Mouse (Mus musculus): ENCODE measurements around the gene Erc1.
A peak's percentile ranks its signal among the peaks of the same experiment; 100 is the strongest.

Gene Erc1

DNA sequence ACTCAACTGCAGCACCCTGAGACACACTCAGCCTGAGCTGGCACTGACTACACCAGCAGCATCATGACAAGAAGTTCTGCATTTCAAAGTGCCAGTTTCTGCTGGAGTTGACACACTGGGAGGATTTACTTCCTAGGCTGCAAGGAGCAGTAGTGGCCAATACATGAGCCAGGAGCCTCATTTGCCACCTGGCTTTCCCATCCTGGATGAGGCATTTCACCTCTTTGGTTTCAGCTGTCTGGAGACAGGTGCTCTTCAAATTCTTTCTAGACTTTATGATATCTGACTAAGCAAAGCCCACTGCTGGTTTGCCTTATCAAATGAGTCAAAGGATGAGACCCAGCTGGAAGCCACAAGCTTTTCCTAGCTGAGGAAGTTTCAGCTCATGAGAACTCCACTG, 260.5 kb downstream of the Erc1 start:
- DNase-seq (ENCODE audit: low spot score in 2 of 2), result no peak

DNA sequence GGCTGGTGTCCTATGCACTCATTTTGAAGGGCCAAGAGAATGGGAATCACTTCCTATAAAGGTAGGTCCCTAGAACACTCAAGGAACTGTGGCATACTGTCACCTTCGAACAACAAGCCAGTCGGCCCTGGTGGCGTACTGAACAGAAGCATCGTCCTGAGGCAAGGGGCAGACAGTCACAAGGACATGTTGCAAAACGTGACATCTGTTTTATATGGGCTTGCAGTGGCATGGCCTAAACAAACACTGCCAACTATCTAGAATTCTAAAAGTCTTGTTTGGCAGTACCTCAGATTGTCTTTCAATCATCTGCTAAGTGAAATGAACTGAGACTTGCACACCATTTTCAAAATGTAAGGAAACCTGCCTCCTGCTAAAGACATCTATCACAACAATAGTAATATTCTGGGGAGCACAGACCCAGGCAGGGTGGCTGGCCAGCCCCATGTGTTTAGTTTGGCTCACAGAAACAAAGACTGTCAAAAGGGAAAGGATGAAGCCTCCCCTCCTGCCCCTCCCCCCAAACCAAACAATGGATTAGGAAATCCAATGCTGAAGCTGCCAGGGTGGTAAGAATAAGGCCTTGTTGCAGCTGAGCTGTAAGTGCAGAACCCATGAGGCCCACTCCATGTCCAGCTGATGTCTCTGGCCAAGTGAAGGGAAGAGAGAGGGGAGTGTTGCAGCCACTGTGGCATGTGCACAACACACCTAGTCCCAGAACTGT, 262.2 kb downstream of the Erc1 start:
- DNase-seq (ENCODE audit: low spot score in 2 of 2), result no peak

DNA sequence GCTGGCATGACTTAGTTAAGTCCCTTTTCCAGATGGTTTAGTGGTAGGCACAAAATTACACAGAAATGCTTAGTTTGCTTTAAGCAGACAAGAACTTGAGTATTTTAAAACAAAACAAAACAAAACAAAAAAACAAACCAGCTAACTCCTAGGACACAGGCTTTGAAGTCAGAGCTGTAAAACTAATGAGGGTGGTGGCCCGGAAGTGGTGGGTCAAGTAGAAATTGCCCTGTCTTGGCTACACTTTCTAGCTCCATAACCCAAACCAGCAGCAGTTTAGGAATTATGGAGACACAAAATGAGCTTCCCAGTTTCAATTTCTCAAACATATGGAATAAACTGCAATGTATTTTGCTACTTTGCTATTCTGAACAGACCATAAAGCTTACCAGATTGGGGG, 263.9 kb downstream of the Erc1 start:
- DNase-seq (ENCODE audit: low spot score in 2 of 2), result no peak

DNA sequence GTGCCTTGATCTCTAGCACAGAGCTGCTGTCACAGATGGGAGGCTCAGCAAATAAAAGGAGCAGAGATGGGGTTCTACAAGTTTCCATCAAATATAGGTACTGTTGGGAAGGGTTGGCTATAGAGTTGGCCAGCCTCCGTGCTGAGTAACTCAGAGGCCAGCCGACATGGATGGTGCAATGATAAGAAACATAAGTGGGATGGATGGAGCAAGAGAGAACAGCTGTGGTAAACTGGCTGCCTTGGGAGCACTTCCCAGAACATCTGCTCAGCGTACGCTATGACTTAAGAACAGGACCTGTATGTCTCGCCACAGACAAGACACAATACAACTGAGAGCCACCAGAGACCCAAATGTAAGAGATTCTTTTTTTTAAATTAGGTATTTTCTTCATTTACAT, 264.8 kb downstream of the Erc1 start:
- no peak for DNase-seq (ENCODE audit: low spot score in 2 of 2)

DNA sequence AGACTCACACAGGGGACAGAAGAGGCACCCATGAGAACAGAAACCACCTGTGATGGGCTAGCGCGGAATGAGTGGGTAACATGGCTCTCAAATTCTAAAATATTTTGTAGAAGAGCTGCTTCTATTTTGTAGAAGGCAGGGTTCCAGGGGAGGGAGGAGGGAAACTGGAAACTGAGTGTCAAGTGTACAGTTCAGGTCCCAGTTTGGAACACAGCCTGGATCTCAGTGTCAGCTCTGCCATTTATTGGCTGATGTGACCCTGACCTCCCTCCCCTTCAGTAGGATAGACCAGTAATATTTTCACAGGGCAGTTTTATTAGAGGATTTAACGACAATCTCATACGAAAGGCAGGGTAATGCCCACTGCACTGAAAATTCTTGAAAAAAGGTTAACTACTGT, 271.3 kb downstream of the Erc1 start:
- no peak for DNase-seq (ENCODE audit: low spot score in 2 of 2)

DNA sequence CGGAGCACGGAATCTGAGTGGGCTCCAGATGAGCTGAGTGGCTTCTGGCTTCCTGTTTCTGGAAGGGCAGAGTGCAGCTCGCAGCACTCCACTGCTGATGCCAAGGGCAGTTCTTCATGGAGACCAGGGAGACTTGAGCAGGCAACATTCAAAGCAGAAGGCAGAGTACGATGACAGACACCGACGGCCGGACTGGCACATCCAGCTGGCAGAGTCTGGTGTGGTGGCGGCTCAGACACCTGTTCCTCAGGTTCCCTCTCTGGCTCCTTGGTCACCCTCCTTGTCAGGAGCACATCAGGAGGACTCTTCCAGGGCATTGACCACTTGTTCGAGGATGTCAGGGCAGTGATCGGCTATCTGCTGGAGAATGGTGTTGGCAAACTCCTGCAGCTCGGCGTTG, 272.6 kb downstream of the Erc1 start:
- DNase-seq (ENCODE audit: low spot score in 2 of 2), result no peak

DNA sequence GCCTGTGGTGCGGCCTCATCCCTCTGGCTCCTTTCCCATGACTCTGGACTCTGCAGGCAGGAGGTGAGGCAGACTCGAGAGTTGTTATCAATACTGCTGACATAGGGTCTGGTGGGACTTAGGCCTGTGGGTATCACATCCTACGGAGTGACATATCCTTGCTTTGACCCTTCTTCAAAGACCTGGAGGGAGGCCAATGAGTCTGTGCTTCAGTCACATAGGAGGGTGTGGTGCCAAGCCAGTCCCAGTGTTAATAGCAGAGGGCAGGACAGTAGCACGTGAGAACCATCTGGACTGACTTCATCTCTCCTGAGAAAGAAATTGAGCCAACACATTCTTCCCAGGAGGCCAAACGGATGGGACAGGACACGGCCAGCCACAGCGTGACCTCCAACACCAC, 275.7 kb downstream of the Erc1 start:
- no peak for DNase-seq (ENCODE audit: low spot score in 2 of 2)

DNA sequence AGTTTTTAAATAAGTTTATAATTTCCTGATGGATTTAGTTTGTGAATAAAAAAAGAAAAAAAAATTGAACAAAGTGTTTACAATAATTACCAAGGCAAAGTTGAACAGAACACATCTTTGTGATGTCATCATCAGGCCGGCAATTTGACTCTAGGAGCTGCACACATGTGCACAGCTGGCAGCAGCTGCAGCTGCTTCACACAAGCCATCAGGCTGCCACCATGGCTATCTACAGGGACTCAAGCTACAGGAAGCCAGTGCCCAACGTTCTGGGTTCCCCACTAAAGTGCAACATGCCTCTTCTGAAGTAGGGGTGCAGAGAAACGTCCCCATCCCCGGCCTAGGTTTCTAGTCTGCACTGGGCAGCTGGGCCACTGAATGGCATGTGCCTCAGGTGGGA, 277.2 kb downstream of the Erc1 start:
- no peak for DNase-seq (ENCODE audit: low spot score in 2 of 2)

DNA sequence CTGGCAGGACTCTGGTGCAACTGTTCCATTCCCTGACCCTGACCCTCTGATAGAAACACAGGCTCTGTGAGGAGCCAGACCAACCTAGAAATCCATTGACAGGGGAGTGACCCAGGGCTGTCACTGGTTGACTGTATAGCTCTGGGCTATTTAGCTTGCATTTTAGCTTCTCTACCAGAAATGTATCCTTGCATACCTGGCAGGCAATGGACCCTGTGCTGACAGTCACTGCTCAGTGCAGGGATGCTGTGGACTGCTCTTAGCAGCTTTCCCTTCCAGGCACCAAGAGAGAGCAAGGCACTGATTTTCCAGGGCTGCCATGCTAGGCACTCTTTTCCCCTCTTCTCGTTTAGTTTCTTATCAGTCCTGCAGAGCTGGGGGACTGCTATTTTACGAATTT, 279.6 kb downstream of the Erc1 start:
- DNase-seq (ENCODE audit: low spot score in 2 of 2), result no peak

DNA sequence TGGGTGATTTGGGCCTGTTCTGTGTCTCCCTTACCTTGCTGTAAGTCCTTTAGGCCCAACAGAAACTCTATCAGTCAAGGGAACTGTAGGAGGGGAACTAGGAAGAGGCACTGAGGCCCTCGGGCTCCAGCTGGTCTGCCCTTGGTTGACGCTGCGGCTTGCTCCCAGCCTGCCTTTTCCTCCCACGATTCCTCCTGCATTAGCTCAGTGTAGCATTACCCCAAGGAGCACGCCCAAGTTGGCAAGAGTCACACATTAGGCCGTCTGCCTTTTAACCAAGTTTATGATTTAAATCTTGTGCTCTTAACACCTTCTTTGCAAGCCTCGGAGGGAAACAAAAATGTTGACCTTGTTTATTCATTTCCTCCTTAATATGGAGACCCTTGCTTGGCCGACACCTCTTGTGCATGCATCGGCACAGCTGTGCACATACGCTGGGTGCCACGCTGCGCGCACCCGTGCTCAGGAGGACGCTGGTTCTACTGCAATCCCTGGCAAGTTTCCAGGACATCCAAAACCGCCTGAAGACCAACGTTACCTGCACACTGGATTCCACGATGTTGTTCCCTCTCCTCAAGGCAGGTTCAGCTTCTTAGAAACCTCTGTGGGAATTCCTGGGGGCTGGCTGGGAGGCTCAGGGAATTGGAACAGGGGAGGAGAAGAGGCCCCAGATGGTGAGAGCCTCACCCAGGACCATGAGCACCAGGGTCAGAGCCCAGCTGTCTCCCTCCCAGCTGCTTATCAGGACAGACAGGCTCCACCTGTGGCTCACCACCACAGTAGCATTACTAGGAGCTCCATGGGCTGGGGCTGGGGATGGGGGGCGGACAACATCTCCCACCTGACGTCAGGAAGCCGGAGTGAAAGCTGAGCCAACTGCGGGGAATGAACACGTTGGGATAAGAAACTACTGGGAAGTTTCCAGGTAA, 282.3 kb downstream of the Erc1 start:
- DNase-seq (ENCODE audit: low spot score in 2 of 2), result no peak

DNA sequence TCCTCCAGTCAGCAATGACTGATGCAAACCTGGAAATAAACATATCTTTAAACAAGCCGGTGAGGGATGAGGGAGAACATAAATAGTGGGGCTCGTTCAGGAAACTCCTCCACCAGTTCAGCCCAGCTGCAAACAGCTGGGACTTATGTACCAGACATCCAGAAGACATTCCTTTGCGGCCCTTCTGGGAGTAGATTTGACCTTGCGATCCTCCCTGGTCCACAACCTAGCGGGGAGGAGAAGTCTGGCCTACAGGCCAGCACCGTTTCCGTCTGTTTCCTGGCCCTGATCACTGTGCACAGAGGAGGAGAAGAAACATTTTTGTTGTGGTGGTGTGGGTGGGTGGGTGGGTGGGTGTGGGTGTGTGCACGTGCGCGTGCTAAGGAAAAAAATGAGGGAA, 285.4 kb downstream of the Erc1 start:
- DNase-seq (ENCODE audit: low spot score in 2 of 2), result no peak

DNA sequence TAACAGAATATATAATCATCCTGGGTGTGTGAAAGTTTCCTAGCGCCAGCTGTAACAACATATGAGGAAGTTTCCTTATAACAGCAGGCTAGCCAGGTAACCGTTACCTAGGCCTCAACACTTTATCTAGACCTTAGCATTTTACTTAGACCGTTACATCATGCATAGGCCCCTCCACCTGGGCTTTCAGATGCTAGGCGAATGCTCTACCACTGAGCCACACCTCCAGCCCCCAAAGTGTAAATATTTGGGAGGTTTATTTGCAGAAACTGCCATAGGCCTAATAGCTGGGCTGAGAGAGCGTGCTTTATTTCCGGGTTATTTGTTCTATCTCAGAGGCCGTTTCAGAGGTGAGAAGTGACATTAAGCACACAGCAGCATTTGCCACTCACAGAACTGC, 289.1 kb downstream of the Erc1 start:
- DNase-seq (ENCODE audit: low spot score in 2 of 2), result no peak

DNA sequence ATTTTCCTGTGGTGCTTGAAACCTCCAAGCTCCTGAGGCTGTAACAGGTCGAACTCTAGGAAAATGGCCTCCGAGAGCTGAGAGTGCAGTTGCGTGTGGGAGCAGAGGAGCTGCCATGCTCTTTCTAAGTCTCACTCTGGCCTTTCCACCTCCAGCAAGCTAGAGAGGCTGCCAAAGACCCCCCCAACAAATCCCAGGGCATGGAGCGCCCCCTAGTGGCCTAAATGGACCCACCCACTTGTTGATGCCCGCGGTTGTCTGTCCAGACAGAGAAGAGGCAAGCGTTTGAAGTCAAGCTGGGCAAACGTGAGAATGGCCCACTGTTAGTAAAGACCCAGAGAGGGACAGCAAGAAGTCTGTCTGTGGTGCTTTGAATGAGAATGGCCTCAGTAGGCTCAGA, 293.5 kb downstream of the Erc1 start:
- DNase-seq (ENCODE audit: low spot score in 2 of 2), result no peak

DNA sequence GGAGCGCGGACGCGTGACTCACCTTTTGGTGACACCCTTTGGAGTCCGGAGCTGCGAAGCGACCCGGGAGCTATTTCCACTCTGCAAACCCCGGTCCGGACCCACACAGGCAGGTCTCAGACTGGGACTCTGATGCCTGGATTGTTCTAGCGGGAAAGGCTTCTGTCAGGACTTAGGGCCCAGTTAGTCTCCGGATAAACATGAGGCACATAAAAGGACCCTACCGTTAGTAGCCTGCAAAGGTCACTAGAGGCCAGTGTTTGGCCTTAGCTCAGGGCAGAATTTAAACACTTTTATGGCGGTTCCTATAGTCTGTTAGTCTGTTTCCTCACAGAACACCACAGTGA, 303.5 kb downstream of the Erc1 start:
- DNase-seq (ENCODE audit: low spot score in 2 of 2), result no peak

DNA sequence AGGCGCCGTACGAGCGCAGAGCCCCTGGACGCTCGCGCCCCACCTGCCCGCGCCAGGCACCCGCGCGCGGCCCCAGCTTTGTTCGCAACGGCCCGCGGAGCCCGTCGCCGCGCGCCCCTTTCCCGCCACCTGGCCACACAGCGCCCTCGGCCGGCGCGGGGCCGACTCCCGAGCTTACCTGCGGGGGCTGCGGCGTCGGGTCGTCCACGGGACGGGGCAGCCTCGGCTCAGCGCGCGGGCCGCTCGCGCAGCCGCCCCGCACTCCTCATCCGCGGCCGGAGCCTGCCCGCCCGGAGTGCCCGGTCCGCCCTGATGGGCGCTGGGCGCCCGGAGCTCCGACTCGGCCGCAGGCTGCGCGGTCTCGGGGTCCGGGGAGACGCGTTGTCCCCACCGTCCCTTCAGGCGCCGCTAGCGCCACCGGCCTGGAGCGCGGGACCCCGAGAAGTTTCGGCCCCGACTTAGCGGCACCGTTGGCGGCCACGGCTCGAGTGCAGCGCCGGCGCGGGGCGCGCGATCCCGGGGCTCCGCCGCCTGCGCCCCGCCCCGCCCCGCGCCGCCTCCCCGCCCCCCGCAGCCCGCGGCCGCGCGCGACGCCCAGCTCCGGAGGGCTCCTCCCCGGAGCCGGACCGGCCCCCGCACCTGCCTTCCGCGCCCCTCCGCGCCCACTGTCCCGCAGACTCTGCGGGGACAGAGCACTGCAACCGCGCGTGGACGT, 304.0 kb downstream of the Erc1 start, which contains the start of gene Wnt5b:
Wnt5b (minus strand) TSS at position 545 of the 715 bp plus-strand sequence.
- no peak for DNase-seq (ENCODE audit: low spot score in 2 of 2)

DNA sequence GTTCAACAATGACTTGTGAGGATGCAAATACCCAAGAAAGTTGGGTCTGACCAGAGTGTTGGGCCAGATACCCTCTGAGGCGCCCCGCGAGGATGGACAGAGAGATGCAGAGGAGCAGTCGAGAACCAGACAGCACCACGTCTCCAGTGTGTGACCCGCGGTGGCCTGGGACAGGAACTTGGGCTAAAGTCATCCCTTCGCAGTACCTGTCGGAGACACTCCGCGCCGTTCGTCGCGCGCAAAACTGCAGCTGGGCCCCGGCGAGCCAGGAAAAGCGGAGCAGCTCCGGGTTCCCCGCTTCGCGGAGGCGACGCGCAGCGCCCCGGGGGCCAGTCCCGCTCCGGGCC, 304.5 kb downstream of the Erc1 start:
- DNase-seq (ENCODE audit: low spot score in 2 of 2), result no peak

DNA sequence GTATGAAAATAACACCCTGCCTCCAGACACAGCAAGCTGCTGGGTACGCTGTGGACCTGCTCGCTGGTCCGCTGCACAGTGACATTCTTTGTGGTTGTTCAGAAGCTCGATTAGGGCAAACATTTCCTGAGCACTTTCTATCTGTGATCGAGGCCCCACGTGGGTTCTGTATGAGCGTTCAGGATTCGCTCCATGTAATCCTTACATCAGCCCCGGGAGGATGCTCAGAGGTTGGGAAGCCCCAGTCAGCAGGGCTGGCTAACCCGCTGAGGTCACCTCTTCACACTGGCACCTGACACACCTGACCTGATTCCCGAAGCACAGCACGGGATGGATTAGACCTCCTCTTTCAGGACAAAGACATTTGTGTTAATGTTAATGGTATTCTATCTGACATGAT, 312.1 kb downstream of the Erc1 start:
- DNase-seq (ENCODE audit: low spot score in 2 of 2), result no peak

DNA sequence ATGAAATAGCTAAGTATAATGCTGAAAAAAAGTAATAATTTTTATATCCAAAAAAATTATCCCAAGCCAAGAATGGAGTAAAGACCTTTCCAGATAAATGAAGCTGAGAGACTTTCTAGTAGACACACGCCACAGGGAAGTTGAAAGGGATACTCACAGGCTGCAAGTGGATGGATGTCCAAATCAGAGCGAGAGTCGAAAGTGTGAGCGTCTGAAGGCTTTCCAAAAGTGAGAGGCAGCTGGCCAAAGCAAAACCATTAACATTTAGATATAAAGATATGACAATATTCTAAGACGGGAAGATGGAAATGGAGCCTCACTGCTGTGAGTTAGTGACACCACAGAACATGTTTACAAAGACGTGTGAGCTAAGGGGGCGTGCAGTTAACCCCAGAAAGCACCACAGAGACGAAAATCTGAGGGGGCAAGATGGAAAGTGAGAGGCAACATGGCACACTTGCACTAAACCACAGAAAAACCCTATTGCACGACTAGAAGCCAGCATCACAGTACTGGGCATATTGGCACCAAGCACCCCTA, 314.7 kb downstream of the Erc1 start:
- DNase-seq (ENCODE audit: low spot score in 2 of 2), result no peak

DNA sequence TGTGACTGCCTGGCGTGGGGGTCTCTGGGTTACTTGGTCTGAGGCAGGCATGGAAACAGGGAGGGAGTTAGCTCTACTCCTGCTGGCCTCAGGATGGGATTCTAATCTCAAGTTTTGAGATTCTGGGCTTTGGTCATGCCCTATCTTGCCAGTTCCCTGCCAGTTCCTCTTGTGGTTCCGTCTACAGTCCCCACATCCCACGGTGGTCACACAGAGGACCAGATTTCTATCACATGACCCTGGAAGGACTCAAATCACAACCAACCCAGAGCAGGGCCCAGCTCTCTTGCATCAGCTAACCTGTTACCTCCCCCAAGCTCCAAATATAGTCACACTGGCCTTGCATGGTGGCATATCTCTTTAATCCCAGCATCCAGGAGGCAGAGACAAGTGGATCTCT, 318.3 kb downstream of the Erc1 start:
- no peak for DNase-seq (ENCODE audit: low spot score in 2 of 2)

DNA sequence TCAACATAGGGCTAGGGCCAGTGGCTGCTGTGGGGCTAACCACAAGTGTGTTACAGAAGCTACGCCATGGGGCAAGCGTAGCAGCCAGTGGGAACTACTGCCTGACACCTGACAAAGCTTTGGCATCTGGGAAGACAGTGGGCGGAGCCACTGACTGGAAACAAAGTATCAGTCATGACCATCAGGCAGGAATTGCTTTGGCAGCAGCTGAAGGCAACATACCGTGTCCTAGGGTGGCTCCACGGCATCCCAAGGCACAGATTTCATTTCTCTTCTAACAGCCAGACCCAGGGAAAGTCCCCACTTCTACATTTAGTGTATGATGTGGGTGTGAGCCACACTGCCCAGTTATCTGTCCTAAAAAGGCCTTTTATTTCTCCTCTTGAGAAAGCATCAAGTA, 321.5 kb downstream of the Erc1 start:
- DNase-seq (ENCODE audit: low spot score in 2 of 2), result no peak

DNA sequence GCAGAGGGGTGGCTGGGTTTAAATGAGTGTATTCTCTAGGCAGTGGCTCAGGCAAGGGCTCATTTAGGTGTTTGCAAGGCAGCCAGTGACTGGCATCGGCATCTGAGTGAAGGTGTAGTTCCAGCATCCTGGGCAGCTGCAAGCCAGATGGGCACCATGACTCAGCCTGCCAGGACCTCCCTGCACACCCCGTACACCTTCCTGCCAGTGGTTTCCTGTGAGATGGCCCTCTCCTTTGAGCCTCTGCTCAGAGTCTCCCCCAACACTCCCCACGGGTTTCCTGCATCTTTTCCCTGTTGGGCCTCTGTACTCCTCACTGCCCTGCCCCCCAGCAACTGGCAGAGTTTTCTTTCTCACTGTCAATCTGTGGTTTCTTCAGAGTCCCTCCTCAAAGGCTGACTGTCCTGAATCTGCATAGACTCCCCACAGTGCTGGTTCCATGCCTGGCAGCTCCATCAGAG, 326.0 kb downstream of the Erc1 start:
- DNase-seq (ENCODE audit: low spot score in 2 of 2), result peak in 1 of 2 experiments; percentile 57

DNA sequence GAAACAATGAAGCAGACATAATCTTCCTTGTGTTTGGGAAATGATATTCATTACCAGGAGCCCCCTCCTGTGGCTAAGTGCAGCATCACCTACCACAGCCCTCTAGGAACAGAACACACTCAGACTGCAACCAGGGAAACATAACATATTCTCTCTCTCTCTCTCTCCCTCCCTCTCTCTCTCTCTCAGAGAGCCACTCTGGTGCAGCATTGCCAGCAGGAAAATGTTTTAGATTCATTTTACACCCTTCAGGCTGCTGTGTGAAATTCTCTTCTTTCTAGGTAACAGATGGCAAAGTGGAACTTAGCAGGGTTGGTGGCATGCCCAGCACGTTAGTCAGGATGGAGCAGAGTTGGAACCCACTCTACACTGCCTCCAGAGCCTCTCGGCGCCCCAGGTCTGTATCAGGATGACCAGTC, 326.5 kb downstream of the Erc1 start:
- peak in 1 of 2 experiments; percentile 79 for DNase-seq (ENCODE audit: low spot score in 2 of 2)

Data from frontal cortex, postnatal 36 days (tissue).